Mouse (Mus musculus): ENCODE results near the gene Mafb.

DNA sequence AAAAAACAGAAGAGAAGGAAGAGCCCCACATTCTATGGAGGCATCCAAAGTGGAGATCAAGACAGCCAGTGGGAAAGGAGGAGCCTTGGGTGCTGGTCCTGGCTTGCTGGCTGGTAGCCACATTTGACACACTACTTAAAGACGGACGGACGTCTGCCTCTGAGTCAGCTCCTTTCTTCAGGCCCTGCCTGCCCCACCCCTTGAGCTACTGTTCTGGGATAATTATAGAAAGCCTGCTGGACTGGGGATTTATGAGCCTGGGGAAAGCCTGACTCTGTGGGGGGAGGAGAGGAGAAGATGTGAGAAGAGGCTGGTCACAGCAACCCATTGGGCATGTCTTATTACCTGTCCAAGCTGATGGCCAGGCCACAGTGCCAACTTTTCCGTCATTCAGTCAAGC is 45.0 kb downstream of the Mafb start:
- TF ChIP-seq CTCF (IDR thresholded peaks at IDR 0.05; ENCODE audit: low read depth, low read length) (no peak), POLR2A (IDR thresholded peaks at IDR 0.05; ENCODE audit: extremely low read depth, insufficient read depth, low read length) (no peak)
